Mouse (Mus musculus) liver, embryonic 16.5 days (tissue): ENCODE results near the gene Klhdc4. TPM values are rescaled to one million over a fixed set of nuclear protein-coding genes. Genes with fewer than 3 reads are reported as not detected.

Experiments used
- ATAC-seq: fragments of 200-750 bp; cut with Nextera tagmentation; 2 replicates; pipeline ENCODE4 v1.8.0; 2017; ENCODE audit warnings: low read depth, mild to moderate bottlenecking, moderate number of reproducible peaks, moderate library complexity
- H3K27ac ChIP-seq: fragments of 300-500 bp; sonication (generic); 2 replicates; pipeline ENCODE4 v1.5.1; 2014; ENCODE audit warnings: mild to moderate bottlenecking, low read length
- H3K27me3 ChIP-seq: fragments of 300-500 bp; sonication (generic); 2 replicates; pipeline ENCODE4 v1.6.1; 2014; ENCODE audit warnings: low read depth, low read length, mixed read lengths; ENCODE audit not compliant: control insufficient read depth, insufficient read depth
- H3K36me3 ChIP-seq: fragments of 300-500 bp; sonication (generic); 2 replicates; pipeline ENCODE4 v1.6.1; 2014; ENCODE audit warnings: mild to moderate bottlenecking; ENCODE audit not compliant: control insufficient read depth, insufficient read depth
- H3K4me1 ChIP-seq: fragments of 300-500 bp; sonication (generic); 2 replicates; pipeline ENCODE4 v1.6.1; 2014; ENCODE audit warnings: low read depth, low read length, mixed read lengths; ENCODE audit not compliant: control insufficient read depth
- H3K4me2 ChIP-seq: fragments of 300-500 bp; sonication (generic); 2 replicates; pipeline ENCODE4 v1.6.1; 2014; ENCODE audit warnings: low read depth, low read length, mixed read lengths
- H3K4me3 ChIP-seq: fragments of 300-500 bp; sonication (generic); 2 replicates; pipeline ENCODE4 v1.5.1; 2014; ENCODE audit warnings: low read depth, mild to moderate bottlenecking, low read length
- H3K9ac ChIP-seq: fragments of 300-500 bp; sonication (generic); 2 replicates; pipeline ENCODE4 v1.6.1; 2014; ENCODE audit warnings: low read depth, low read length
- H3K9me3 ChIP-seq: fragments of 300-500 bp; sonication (generic); replicated peaks from 2 replicates; pipeline ENCODE4 v1.6.1; 2016; ENCODE audit warnings: low read length; ENCODE audit not compliant: control insufficient read depth
- WGBS: fragments of 180-500 bp; shearing (Covaris S2); extraction: QIAGEN DNeasy Blood & Tissue Kit; methylation state at CpG from one replicate; pipeline ENCODE4 v1.1.7; 2014; ENCODE audit not compliant: insufficient replicate concordance; 5-methylcytosine and 5-hydroxymethylcytosine counted together
- polyA plus RNA-seq: library from polyadenylated mRNA; unstranded; fragments of >200 nt; fragmentation: Nextera tagmentation; extraction: Ambion mirVana; gene quantifications from 2 replicates; pipeline ENCODE4 v1.2.1, GENCODE M21; 2015

Klhdc4 gene
- polyA plus RNA-seq, 1 experiment from 2014 or later = 17.3 TPM

GRCm38 (mm10) chr8:121868196-121868595 lies 38.8 kb upstream of the Klhdc4 start:
- no peak overlapping the region for H3K4me3 ChIP-seq
- H3K27ac ChIP-seq = no peak overlapping the region
- no peaks in the 10 kb centered on the region for H3K27me3 ChIP-seq
- no peak overlapping the region for H3K4me2 ChIP-seq
- ATAC-seq = no peak
- H3K9ac ChIP-seq = no peak overlapping the region
- 72% methylated on average over 5 of the region's 5 CpGs for WGBS
- H3K4me1 ChIP-seq = peaks cover 4% of the 10 kb centered on the region
- H3K9me3 ChIP-seq = no peaks in the 10 kb centered on the region
- H3K36me3 ChIP-seq = no peaks in the 10 kb centered on the region

DNA sequence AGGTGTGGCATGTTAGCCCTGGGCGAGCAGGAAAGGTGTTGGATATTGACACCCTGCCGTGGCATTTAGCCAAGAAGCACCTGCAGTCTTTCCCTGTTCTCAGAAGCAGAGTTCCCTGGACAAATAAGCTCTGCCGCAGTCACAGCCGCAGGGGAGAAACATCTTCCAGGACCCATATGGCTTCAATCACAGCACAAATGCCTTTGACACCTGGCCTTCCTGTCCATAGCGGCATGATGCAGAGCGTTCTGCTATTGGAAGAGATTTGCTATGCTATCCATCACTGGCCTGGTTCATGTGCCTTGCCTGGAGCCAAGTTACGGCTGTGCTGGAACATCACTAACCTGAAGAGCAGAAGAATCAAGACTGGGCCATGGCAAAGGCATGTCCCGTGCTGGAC lies 36.0 kb upstream of the Klhdc4 start:
- Histone ChIP-seq H3K4me2 (no peak overlapping the region), H3K4me1 (no peaks in the 10 kb centered on the region), H3K9ac (no peak overlapping the region), H3K4me3 (no peak overlapping the region), H3K9me3 (no peaks in the 10 kb centered on the region), H3K27ac (no peak overlapping the region), H3K36me3 (no peaks in the 10 kb centered on the region), H3K27me3 (no peaks in the 10 kb centered on the region; the same call in 1 of the 2 replicates)
- ATAC-seq = no peak
- WGBS = 71% methylated on average over 8 of the region's 8 CpGs

GRCm38 (mm10) chr8:121861806-121862548 lies 32.6 kb upstream of the Klhdc4 start:
- 55% methylated on average over 12 of the region's 12 CpGs for WGBS
- peak; percentile 46; the same call in 1 of the 2 replicates for ATAC-seq
- no peak overlapping the region for H3K27ac ChIP-seq
- H3K9me3 ChIP-seq = no peaks in the 10 kb centered on the region
- H3K4me2 ChIP-seq = no peak overlapping the region
- H3K27me3 ChIP-seq = no peaks in the 10 kb centered on the region; the same call in 1 of the 2 replicates
- no peak overlapping the region for H3K4me3 ChIP-seq
- no peak overlapping the region for H3K9ac ChIP-seq
- H3K36me3 ChIP-seq = no peaks in the 10 kb centered on the region
- no peaks in the 10 kb centered on the region for H3K4me1 ChIP-seq

DNA sequence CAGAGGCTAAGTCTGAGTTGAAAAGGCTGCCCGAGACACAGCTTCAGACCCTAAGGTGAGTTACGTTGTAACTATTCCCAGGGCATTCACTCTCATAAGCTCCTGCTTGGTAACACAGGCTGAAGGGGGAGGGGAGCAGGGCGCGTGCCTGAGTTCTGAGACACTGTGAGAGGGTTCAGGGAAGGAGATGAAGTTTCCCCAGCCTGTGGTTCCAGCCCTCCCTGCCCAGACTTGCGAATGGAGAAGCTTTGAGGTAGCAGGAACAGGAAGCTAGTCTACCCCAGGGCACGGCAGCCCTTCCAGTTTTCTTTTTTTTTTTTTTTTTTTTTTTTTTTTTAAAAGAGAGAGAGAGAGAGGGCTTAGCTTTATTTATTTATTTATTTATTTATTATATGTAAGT lies 31.9 kb upstream of the Klhdc4 start:
- H3K4me2 ChIP-seq = no peak overlapping the region
- H3K9me3 ChIP-seq = no peaks in the 10 kb centered on the region
- ATAC-seq = no peak
- H3K27ac ChIP-seq = no peak overlapping the region
- no peak overlapping the region for H3K4me3 ChIP-seq
- H3K27me3 ChIP-seq = no peaks in the 10 kb centered on the region; the same call in 1 of the 2 replicates
- no peaks in the 10 kb centered on the region for H3K4me1 ChIP-seq
- H3K9ac ChIP-seq = no peak overlapping the region
- H3K36me3 ChIP-seq = no peaks in the 10 kb centered on the region
- 31% methylated on average over 6 of the region's 6 CpGs for WGBS

DNA sequence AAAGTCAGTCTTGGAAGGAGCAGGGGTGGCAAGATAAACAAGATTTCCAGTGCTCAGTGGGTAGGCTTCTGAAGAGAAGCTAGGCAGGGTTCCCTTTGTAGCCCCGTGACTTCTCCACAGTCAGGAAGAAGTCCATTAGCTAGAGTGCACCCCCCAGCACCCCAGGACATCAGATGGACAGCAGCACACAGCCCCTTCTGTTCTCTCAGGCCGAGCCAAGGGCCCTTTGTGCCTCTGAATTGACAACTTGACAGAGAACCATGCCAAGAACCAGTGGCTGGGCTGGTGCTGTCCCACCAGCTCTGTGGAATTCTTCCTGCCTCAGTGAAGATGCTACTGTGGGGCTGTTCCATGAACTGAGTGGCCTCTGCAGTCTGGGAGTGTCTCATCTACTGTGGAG lies 28.4 kb upstream of the Klhdc4 start:
- Histone ChIP-seq H3K36me3 (no peaks in the 10 kb centered on the region), H3K27ac (no peak overlapping the region), H3K4me2 (no peak overlapping the region), H3K27me3 (no peaks in the 10 kb centered on the region; the same call in 1 of the 2 replicates), H3K4me3 (no peak overlapping the region), H3K9ac (no peak overlapping the region), H3K4me1 (no peaks in the 10 kb centered on the region; the same call in 1 of the 2 replicates), H3K9me3 (no peaks in the 10 kb centered on the region)
- no peak for ATAC-seq
- WGBS = 40% methylated on average over 2 of the region's 2 CpGs

DNA sequence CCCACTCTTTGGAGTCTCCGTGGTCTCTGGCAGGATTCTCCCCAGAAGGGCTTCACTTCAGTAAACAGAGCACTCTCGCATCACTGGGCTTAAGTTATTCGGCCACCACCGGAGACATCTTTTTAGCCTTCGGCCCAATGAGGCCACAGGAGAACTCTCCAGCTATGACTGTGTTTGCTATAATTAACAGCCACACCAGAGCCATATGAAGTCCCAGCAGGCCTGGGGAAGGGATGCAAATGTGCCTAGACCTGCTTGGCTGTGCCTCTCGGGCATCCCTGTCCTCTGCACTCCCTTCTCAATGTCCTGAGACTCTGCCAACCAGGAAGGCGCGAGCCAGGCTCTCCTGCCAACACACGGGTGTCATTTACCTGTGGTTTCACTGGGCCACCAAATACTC lies 28.0 kb upstream of the Klhdc4 start:
- Histone ChIP-seq H3K4me1 (peaks cover 4% of the 10 kb centered on the region), H3K27me3 (no peaks in the 10 kb centered on the region), H3K27ac (no peak overlapping the region), H3K4me2 (no peak overlapping the region), H3K36me3 (no peaks in the 10 kb centered on the region), H3K9ac (no peak overlapping the region), H3K4me3 (no peak overlapping the region), H3K9me3 (no peaks in the 10 kb centered on the region)
- ATAC-seq = no peak
- 56% methylated on average over 9 of the region's 9 CpGs for WGBS

- Histone ChIP-seq H3K9ac (no peak overlapping the region), H3K9me3 (no peaks in the 10 kb centered on the region), H3K27me3 (no peaks in the 10 kb centered on the region), H3K4me1 (peaks cover 15% of the 10 kb centered on the region), H3K36me3 (no peaks in the 10 kb centered on the region), H3K27ac (no peak overlapping the region), H3K4me2 (no peak overlapping the region), H3K4me3 (no peak overlapping the region)
- ATAC-seq = no peak
- 74% methylated on average over 14 of the region's 14 CpGs for WGBS
Measured at GRCm38 (mm10) chr8:121856071-121856746, 26.8 kb upstream of the Klhdc4 start.

DNA sequence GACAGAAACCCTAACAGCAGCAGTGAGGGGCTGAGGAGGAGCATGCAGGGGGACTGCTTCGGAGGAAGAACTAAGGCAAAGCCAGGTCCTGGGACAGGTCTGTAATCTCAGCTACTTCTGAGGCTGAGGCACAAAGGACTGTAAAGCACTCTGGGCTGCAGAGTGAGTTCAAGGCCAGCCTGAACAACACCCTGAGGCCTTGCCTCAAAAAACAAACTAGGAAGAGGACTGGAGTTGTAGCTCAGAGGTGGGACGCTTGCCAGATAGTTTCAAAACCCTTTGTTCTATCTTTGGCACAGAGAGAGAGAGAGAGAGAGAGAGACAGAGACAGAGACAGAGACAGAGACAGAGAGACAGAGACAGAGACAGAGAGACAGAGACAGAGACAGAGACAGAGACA lies 24.2 kb upstream of the Klhdc4 start:
- H3K27ac ChIP-seq = no peak overlapping the region
- WGBS = 62% methylated on average over 2 of the region's 2 CpGs

DNA sequence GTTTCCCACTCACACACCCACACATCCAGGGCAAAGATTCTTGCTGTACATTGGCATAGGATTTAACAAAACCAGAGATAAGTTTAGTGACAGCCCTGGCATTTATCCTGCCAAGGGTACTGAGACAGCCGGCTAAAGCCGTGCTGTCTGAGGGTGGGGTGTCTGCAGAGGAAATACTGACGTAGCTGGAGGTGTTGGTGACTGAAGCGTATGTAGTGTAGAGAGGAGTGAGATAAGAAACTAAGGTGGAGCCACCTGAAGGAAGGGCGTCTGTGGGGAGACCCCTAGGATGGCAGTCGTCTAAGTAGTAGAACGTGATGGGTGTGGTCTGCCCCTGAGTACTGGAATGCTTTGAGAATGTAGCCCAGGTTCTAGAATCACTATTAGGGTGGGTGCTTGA lies 23.1 kb upstream of the Klhdc4 start:
- WGBS = 14% methylated on average over 7 of the region's 7 CpGs
- Histone ChIP-seq H3K4me2 (no peak overlapping the region), H3K4me1 (peaks cover 28% of the 10 kb centered on the region), H3K9me3 (no peaks in the 10 kb centered on the region), H3K36me3 (no peaks in the 10 kb centered on the region), H3K9ac (peak overlapping the region; percentile 66), H3K27me3 (no peaks in the 10 kb centered on the region), H3K27ac (no peak overlapping the region), H3K4me3 (no peak overlapping the region)
- ATAC-seq = 0 out of 2 replicates have a peak, but pooled peaks have one; percentile 17

More for the DNA sequence above, 24.2 kb upstream of the Klhdc4 start:
- ATAC-seq = no peak
- H3K9me3 ChIP-seq = no peaks in the 10 kb centered on the region
- H3K4me2 ChIP-seq = no peak overlapping the region
- H3K36me3 ChIP-seq = no peaks in the 10 kb centered on the region
- H3K4me1 ChIP-seq = peaks cover 26% of the 10 kb centered on the region
- no peak overlapping the region for H3K4me3 ChIP-seq
- H3K27me3 ChIP-seq = no peaks in the 10 kb centered on the region
- no peak overlapping the region for H3K9ac ChIP-seq
